Mouse (Mus musculus) inflammation-experienced regulatory T-cells, adult 6 months (primary cell): Measurements from ENCODE around the gene Gucy2g. TPM values are rescaled to one million over a fixed set of nuclear protein-coding genes. Genes with fewer than 3 reads are reported as not detected.
"Not testable (repeated sequence)": the region's sequence is repeated elsewhere in the genome, so short reads cannot be mapped to it uniquely, and the experiment has no call there.

Source experiments
- ATAC-seq: one replicate; pipeline ENCODE4 v1.8.0; 2017
- polyA plus RNA-seq, 3 experiments: library from polyadenylated mRNA; unstranded; fragments of 100-300 nt; shearing (Covaris generic); gene quantifications; one replicate each; pipeline ENCODE4 v1.2.1; 2017

Gucy2g gene
- polyA plus RNA-seq, 3 experiments from 2014 or later: 0.18 to 0.56 (median 0.46) TPM

DNA sequence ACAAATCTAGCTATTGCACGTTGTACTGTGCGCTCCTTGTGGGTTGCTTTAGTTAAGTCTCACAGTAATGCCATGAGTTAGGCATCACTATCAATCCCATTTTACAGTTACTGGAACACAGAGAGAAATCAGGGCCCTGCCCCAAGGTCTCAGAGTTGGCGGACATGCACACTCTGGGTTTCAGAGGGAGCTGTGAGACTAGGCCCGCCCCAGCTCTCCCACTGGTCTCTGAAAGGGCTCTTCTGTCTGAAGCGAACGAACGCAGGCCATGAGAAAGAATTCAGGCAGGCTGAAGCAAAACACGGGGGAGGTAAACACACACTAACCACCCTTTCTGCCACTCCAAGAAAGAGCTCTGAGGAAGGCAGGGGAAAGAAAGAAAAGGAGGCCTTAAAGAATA lies 82.4 kb downstream of the Gucy2g start:
- ATAC-seq: no peak

DNA sequence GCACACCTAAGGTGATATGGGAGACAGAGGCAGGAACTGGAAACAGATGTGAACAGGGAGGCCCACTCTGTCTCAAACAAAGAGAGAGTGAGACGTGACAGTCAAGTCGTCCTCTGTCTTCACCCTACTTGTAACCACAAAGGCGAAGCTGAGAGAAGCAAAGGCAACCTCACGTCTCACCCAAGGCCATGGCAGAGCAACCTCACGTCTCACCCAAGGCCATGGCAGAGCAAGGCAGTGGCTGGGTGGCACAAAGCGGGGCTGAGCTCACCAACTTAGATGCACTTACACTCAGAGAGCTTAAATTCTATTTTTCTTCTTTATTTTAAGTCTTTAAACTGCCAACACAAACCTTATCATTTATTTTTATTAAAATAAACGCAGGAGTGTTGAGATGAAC lies 84.0 kb downstream of the Gucy2g start:
- no peak for ATAC-seq

DNA sequence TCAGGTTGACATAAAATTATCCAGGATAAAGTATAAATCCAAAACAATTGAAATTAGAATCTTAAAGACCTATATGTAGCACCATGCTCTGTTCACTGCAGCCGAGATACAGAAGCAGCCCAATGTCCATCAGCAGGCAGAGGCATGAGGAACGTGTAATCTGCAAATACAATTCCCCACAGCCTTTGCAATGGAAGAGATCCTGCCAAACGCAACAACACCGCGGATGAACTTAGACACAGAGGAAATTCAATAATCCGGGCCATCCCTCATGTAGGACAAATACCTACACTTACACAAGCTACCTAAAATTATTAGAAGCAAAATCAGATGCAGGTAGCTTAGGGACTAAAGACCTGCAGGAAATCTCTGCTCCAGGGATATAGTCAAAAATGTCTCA lies 88.1 kb downstream of the Gucy2g start:
- ATAC-seq: no peak

DNA sequence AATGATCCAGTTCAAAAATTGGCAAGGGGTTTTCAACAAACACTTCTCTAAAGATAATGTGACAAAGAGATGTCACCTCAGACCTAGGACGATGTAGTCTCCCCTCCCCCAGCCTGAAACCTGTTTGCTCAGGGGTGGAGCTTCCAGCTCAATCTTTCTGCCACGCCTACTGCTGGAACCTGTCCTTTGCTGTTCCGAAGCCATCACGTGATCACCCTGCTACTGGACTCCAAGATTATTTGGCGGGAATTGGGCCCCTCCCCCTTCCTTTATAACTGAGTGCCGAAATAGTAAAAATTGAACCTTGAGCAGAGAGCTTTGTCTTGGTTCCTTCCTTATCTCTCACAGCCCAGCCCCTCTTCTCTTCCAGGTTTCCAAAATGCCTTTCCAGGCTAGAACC lies 88.8 kb downstream of the Gucy2g start:
- not testable (repeated sequence) for ATAC-seq

- no peak for ATAC-seq
These were observed 91.4 kb downstream of the Gucy2g start for GRCm38 (mm10) chr19:55149646-55150045.

DNA sequence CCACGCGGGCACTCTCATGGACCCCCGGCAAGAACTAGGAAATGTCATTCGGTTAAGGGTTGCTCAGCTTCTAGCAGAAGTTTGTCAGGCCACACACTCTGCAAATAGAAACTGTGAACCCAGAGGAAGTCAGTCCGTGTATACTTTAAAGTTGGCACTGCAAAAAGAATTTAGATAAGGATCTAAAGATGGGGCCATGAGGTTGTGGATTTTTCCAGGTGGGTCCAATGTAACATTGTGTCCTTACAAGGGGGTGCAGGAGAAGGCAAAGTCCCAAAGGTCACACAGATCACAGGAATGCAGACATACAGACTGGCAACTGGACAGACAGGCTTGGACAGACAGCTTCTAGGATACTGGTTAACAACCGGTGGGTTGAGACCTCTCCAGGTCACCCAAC lies 92.9 kb downstream of the Gucy2g start:
- ATAC-seq: no peak

Other genes starting within 250 kb of the Gucy2g start
- gene Gpam, start 114.0 kb downstream of the Gucy2g start, polyA plus RNA-seq: 1 to 10 TPM; 1.7 to 2.4 (median 1.9) TPM
- gene Tectb, start 60.5 kb downstream of the Gucy2g start, polyA plus RNA-seq: not detected
- gene Acsl5, start 10.7 kb upstream of the Gucy2g start, polyA plus RNA-seq: 100 to 1,000 TPM in 1 of 3 experiments, 10 to 100 TPM in 2; 48.2 to 133 (median 87.2) TPM
- 10 to 100 TPM; 59.2 to 70.5 (median 65.2) TPM for gene Zdhhc6, start 74.8 kb upstream of the Gucy2g start, polyA plus RNA-seq
- 10 to 100 TPM; 26.2 to 39.5 (median 34.4) TPM for gene Vti1a, start 75.1 kb upstream of the Gucy2g start, polyA plus RNA-seq